Mouse (Mus musculus) bone marrow, adult 2 months (tissue): Measurements from ENCODE around the gene P4htm.

Experiments used
- CTCF ChIP-seq: fragments of 200-500 bp; IDR thresholded peaks from 2 replicates; pipeline ENCODE4 v1.5.1; 2011; ENCODE audit warnings: low read length, control low read depth; ENCODE audit not compliant: control insufficient read depth, insufficient read depth
- POLR2A ChIP-seq: fragments of 200-500 bp; IDR thresholded peaks from 2 replicates; pipeline ENCODE4 v1.6.1; 2011; ENCODE audit warnings: low read depth, mild to moderate bottlenecking, control low read depth, low read length, borderline replicate concordance; ENCODE audit not compliant: control insufficient read depth

DNA sequence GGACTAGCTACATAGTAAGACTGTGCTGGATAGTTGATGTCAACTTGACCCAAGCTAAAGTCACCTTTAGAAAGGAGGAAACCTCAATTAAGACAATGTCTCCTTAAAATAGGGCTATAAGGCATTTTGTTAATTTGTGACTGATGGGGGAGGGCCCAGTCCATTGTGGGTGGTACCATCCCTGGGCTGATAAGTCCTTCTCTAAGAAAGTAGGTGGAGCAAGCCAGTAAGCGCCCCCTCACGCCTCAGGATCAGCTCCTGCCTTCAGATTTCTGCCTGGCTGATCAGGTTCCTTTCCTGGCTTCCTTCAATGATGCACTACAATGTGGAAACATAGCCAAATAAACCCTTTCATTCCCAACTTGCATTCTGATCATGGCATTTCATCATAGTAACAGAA, 37.9 kb upstream of the P4htm start:
- TF ChIP-seq POLR2A: no peak
- TF ChIP-seq CTCF: no peak
